ENCODE assay signal across 15 mouse cellular contexts in the genomic region with DNA sequence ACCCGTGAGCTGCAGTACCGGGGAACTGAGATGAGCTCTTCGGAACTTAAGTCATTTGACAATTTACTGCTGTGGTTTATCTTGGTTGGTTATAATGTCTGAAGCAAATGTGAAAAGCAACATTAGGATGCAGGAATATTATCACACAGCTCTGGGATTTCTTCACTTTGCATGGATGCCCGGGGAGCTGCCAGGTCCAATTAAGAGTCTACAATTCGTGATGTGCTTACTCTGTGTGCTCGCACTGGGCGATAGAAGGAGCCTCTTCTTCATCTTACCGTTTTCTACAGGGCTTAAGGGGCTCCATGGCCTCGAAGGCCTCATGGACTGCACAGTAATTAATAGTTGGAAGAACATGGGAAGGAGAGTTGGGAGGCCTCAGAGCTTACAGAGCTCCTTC.
"Had no signal": no experiment of that assay in that cellular context is flagged by ENCODE, and none has a peak within 500 bp of the region (broad histone marks: within the 10 kb centered on the region; RNA-seq: fewer than 3 reads in every experiment).

No protein-coding gene starts in this region.

- H3K4me1 ChIP-seq: liver, embryonic 15.5 days had no signal

- DNase-seq: kidney, adult 18-20 months; kidney, postnatal 10 days; kidney, postnatal 4 days; layer of hippocampus, postnatal 36 days; left cerebral cortex, postnatal 4 days; lung, adult 2 months; lung, postnatal 4 days; right cerebral cortex, postnatal 14 days; thymus, postnatal 36 days had no signal

- H3K36me3 ChIP-seq: intestine, embryonic 15.5 days; liver, embryonic 15.5 days; neural tube, embryonic 15.5 days had no signal

- H3K9me3 ChIP-seq: intestine, embryonic 15.5 days; liver, embryonic 15.5 days; neural tube, embryonic 15.5 days had no signal

- ATAC-seq: intestine, embryonic 15.5 days; lung, postnatal 0 days had no signal

- H3K27ac ChIP-seq: intestine, embryonic 15.5 days; liver, embryonic 15.5 days; neural tube, embryonic 15.5 days had no signal

- H3K4me3 ChIP-seq: intestine, embryonic 15.5 days; liver, embryonic 15.5 days; myocyte; neural tube, embryonic 15.5 days had no signal

- H3K9ac ChIP-seq: intestine, embryonic 15.5 days; liver, embryonic 15.5 days; neural tube, embryonic 15.5 days had no signal

- H3K27me3 ChIP-seq: intestine, embryonic 15.5 days; neural tube, embryonic 15.5 days had no signal

- H3K4me2 ChIP-seq: intestine, embryonic 15.5 days; liver, embryonic 11.5 days; liver, embryonic 15.5 days; neural tube, embryonic 15.5 days had no signal
